Mouse (Mus musculus): Measurements from ENCODE around the gene Ninj2.

- TF ChIP-seq CTCF (IDR thresholded peaks at IDR 0.05; ENCODE audit: low read depth, low read length) (no peak), POLR2A (IDR thresholded peaks at IDR 0.05; ENCODE audit: borderline replicate concordance, low read depth, low read length) (no peak)
Measured at GRCm38 (mm10) chr6:120108061-120108460, 14.9 kb downstream of the Ninj2 start.
